Mouse (Mus musculus) limb, embryonic 15.5 days (tissue): Measurements from ENCODE around the gene Ankrd44. TPM values are rescaled to one million over a fixed set of nuclear protein-coding genes. Genes with fewer than 3 reads are reported as not detected.

ENCODE experiments used
- ATAC-seq: fragments of 200-750 bp; cut with Nextera tagmentation; 2 replicates; pipeline ENCODE4 v1.8.0; 2017; ENCODE audit warnings: low read depth, moderate TSS enrichment; ENCODE audit not compliant: insufficient number of reproducible peaks, low FRiP score, low TSS enrichment
- H3K27ac ChIP-seq: fragments of 300-500 bp; sonication (generic); 2 replicates; pipeline ENCODE4 v1.5.1; 2015; ENCODE audit warnings: moderate library complexity, mild to moderate bottlenecking, inconsistent platforms
- H3K27me3 ChIP-seq: fragments of 300-500 bp; sonication (generic); 2 replicates; pipeline ENCODE4 v1.6.1; 2015; ENCODE audit warnings: inconsistent platforms
- H3K36me3 ChIP-seq: fragments of 300-500 bp; sonication (generic); 2 replicates; pipeline ENCODE4 v1.6.1; 2015; ENCODE audit warnings: inconsistent platforms
- H3K4me1 ChIP-seq: fragments of 300-500 bp; sonication (generic); 2 replicates; pipeline ENCODE4 v1.6.1; 2015; ENCODE audit warnings: inconsistent platforms
- H3K4me2 ChIP-seq: fragments of 300-500 bp; sonication (generic); 2 replicates; pipeline ENCODE4 v1.6.1; 2015; ENCODE audit warnings: mild to moderate bottlenecking, inconsistent platforms
- H3K4me3 ChIP-seq: fragments of 300-500 bp; sonication (generic); 2 replicates; pipeline ENCODE4 v1.5.1; 2015; ENCODE audit warnings: mild to moderate bottlenecking, inconsistent platforms
- H3K9ac ChIP-seq: fragments of 300-500 bp; sonication (generic); 2 replicates; pipeline ENCODE4 v1.6.1; 2015; ENCODE audit warnings: inconsistent platforms
- H3K9me3 ChIP-seq: fragments of 300-500 bp; sonication (generic); 2 replicates; pipeline ENCODE4 v1.6.1; 2016; ENCODE audit warnings: inconsistent platforms
- WGBS: fragments of 180-500 bp; shearing (Covaris S2); methylation state at CpG from one replicate; pipeline ENCODE4 v1.1.7; 2015; 5-methylcytosine and 5-hydroxymethylcytosine counted together
- polyA plus RNA-seq: library from polyadenylated mRNA; unstranded; fragments of >200 nt; fragmentation: Nextera tagmentation; extraction: Ambion mirVana; gene quantifications from 2 replicates; pipeline ENCODE4 v1.2.1, GENCODE M21; 2015

The Ankrd44 gene
- polyA plus RNA-seq, 1 experiment from 2014 or later, result 19.1 TPM

GRCm38 (mm10) chr1:54856502-54856901 lies 69.7 kb downstream of the Ankrd44 start:
- no peaks in the 10 kb centered on the region for H3K36me3 ChIP-seq
- H3K4me1 ChIP-seq, result peaks cover 12% of the 10 kb centered on the region
- no peak overlapping the region for H3K27ac ChIP-seq
- 89% methylated on average over 7 of the region's 7 CpGs for WGBS
- no peak overlapping the region for H3K4me2 ChIP-seq
- no peak overlapping the region for H3K4me3 ChIP-seq
- no peak overlapping the region for H3K9ac ChIP-seq
- no peak for ATAC-seq
- no peaks in the 10 kb centered on the region for H3K9me3 ChIP-seq
- no peaks in the 10 kb centered on the region for H3K27me3 ChIP-seq

- H3K27me3 ChIP-seq, result no peaks in the 10 kb centered on the region
- no peaks in the 10 kb centered on the region for H3K36me3 ChIP-seq
- no peaks in the 10 kb centered on the region for H3K9me3 ChIP-seq
- ATAC-seq, result no peak
- peaks cover 14% of the 10 kb centered on the region for H3K4me1 ChIP-seq
- no peak overlapping the region for H3K4me3 ChIP-seq
- WGBS, result 86% methylated on average over 3 of the region's 3 CpGs
- no peak overlapping the region for H3K9ac ChIP-seq
- H3K4me2 ChIP-seq, result no peak overlapping the region
- H3K27ac ChIP-seq, result no peak overlapping the region
Observed at GRCm38 (mm10) chr1:54855970-54856369, 70.2 kb downstream of the Ankrd44 start.

- ATAC-seq, result no peak
- 61% methylated on average over 1 of the region's 1 CpGs for WGBS
Observed at GRCm38 (mm10) chr1:54854388-54854787, 71.8 kb downstream of the Ankrd44 start.

GRCm38 (mm10) chr1:54853311-54854000 lies 72.7 kb downstream of the Ankrd44 start:
- WGBS, result 46% methylated on average over 11 of the region's 11 CpGs
- Histone ChIP-seq H3K9ac (no peak overlapping the region), H3K4me3 (no peak overlapping the region), H3K4me1 (peaks cover 24% of the 10 kb centered on the region), H3K36me3 (no peaks in the 10 kb centered on the region), H3K27ac (no peak overlapping the region), H3K27me3 (no peaks in the 10 kb centered on the region), H3K4me2 (no peak overlapping the region), H3K9me3 (no peaks in the 10 kb centered on the region)
- no peak for ATAC-seq

More at GRCm38 (mm10) chr1:54854388-54854787, 71.8 kb downstream of the Ankrd44 start:
- Histone ChIP-seq H3K9ac (no peak overlapping the region), H3K4me1 (peaks cover 24% of the 10 kb centered on the region), H3K27me3 (no peaks in the 10 kb centered on the region), H3K4me2 (no peak overlapping the region), H3K27ac (no peak overlapping the region), H3K4me3 (no peak overlapping the region), H3K9me3 (no peaks in the 10 kb centered on the region), H3K36me3 (no peaks in the 10 kb centered on the region)

- H3K9ac ChIP-seq, result no peak overlapping the region
- peaks cover 35% of the 10 kb centered on the region for H3K4me1 ChIP-seq
- H3K27me3 ChIP-seq, result no peaks in the 10 kb centered on the region
- no peaks in the 10 kb centered on the region for H3K36me3 ChIP-seq
- H3K27ac ChIP-seq, result no peak overlapping the region
- 26% methylated on average over 9 of the region's 9 CpGs for WGBS
- 0 out of 2 replicates have a peak overlapping the region, but pooled peaks have one; percentile 7 for H3K4me2 ChIP-seq
- no peaks in the 10 kb centered on the region for H3K9me3 ChIP-seq
- no peak for ATAC-seq
- H3K4me3 ChIP-seq, result no peak overlapping the region
Observed at GRCm38 (mm10) chr1:54851610-54852009, 74.6 kb downstream of the Ankrd44 start.

- Histone ChIP-seq H3K4me2 (no peak overlapping the region), H3K36me3 (no peaks in the 10 kb centered on the region), H3K9ac (no peak overlapping the region), H3K4me1 (peaks cover 42% of the 10 kb centered on the region), H3K4me3 (no peak overlapping the region), H3K27me3 (no peaks in the 10 kb centered on the region), H3K27ac (no peak overlapping the region), H3K9me3 (no peaks in the 10 kb centered on the region)
- ATAC-seq, result no peak
- WGBS, result 68% methylated on average over 8 of the region's 8 CpGs
Observed at GRCm38 (mm10) chr1:54850077-54850476, 76.1 kb downstream of the Ankrd44 start.

- ATAC-seq, result no peak
Observed at GRCm38 (mm10) chr1:54847238-54847637, 78.9 kb downstream of the Ankrd44 start.

GRCm38 (mm10) chr1:54846346-54847000 lies 79.7 kb downstream of the Ankrd44 start:
- Histone ChIP-seq H3K36me3 (no peaks in the 10 kb centered on the region), H3K4me2 (no peak overlapping the region), H3K9ac (no peak overlapping the region), H3K4me1 (peaks cover 43% of the 10 kb centered on the region), H3K9me3 (no peaks in the 10 kb centered on the region), H3K27ac (peak overlapping the region; percentile 28; the same call in 1 of the 2 replicates), H3K4me3 (no peak overlapping the region), H3K27me3 (no peaks in the 10 kb centered on the region)
- 48% methylated on average over 5 of the region's 5 CpGs for WGBS
- no peak for ATAC-seq

More at GRCm38 (mm10) chr1:54847238-54847637, 78.9 kb downstream of the Ankrd44 start:
- Histone ChIP-seq H3K36me3 (no peaks in the 10 kb centered on the region), H3K9me3 (no peaks in the 10 kb centered on the region), H3K27ac (no peak overlapping the region), H3K9ac (no peak overlapping the region), H3K4me3 (no peak overlapping the region), H3K27me3 (no peaks in the 10 kb centered on the region), H3K4me2 (no peak overlapping the region), H3K4me1 (peaks cover 43% of the 10 kb centered on the region)
- WGBS, result 72% methylated on average over 1 of the region's 1 CpGs

GRCm38 (mm10) chr1:54844361-54844760 lies 81.8 kb downstream of the Ankrd44 start:
- Histone ChIP-seq H3K27ac (no peak overlapping the region), H3K4me2 (no peak overlapping the region), H3K9me3 (no peaks in the 10 kb centered on the region), H3K9ac (no peak overlapping the region), H3K4me1 (peaks cover 30% of the 10 kb centered on the region), H3K27me3 (no peaks in the 10 kb centered on the region), H3K36me3 (no peaks in the 10 kb centered on the region), H3K4me3 (no peak overlapping the region)
- ATAC-seq, result no peak
- 61% methylated on average over 1 of the region's 1 CpGs for WGBS

- WGBS, result 56% methylated on average over 7 of the region's 7 CpGs
- Histone ChIP-seq H3K4me2 (no peak overlapping the region), H3K27ac (no peak overlapping the region), H3K4me3 (no peak overlapping the region), H3K36me3 (no peaks in the 10 kb centered on the region), H3K4me1 (peaks cover 30% of the 10 kb centered on the region), H3K9me3 (no peaks in the 10 kb centered on the region), H3K27me3 (no peaks in the 10 kb centered on the region), H3K9ac (no peak overlapping the region)
- ATAC-seq, result no peak
Observed at GRCm38 (mm10) chr1:54842765-54843461, 83.3 kb downstream of the Ankrd44 start.

GRCm38 (mm10) chr1:54841788-54842187 lies 84.4 kb downstream of the Ankrd44 start:
- Histone ChIP-seq H3K27ac (no peak overlapping the region), H3K4me1 (peaks cover 27% of the 10 kb centered on the region), H3K9ac (no peak overlapping the region), H3K4me3 (no peak overlapping the region), H3K27me3 (no peaks in the 10 kb centered on the region), H3K36me3 (no peaks in the 10 kb centered on the region), H3K4me2 (no peak overlapping the region), H3K9me3 (no peaks in the 10 kb centered on the region)
- 58% methylated on average over 5 of the region's 5 CpGs for WGBS
- no peak for ATAC-seq

- Histone ChIP-seq H3K4me3 (no peak overlapping the region), H3K27ac (no peak overlapping the region), H3K36me3 (no peaks in the 10 kb centered on the region), H3K9me3 (no peaks in the 10 kb centered on the region), H3K4me1 (peaks cover 18% of the 10 kb centered on the region), H3K27me3 (no peaks in the 10 kb centered on the region), H3K4me2 (no peak overlapping the region), H3K9ac (no peak overlapping the region)
- no peak for ATAC-seq
- WGBS, result 72% methylated on average over 2 of the region's 2 CpGs
Observed at GRCm38 (mm10) chr1:54840040-54840439, 86.1 kb downstream of the Ankrd44 start.
